Mouse (Mus musculus) retina, embryonic 14.5 days (tissue): ENCODE measurements around the gene Ptger3.

Experiments used
- DNase-seq: peaks from one replicate; pipeline ENCODE4 v3.0.0-alpha.2; 2015; ENCODE audit warnings: low spot score

The Ptger3 gene

DNA sequence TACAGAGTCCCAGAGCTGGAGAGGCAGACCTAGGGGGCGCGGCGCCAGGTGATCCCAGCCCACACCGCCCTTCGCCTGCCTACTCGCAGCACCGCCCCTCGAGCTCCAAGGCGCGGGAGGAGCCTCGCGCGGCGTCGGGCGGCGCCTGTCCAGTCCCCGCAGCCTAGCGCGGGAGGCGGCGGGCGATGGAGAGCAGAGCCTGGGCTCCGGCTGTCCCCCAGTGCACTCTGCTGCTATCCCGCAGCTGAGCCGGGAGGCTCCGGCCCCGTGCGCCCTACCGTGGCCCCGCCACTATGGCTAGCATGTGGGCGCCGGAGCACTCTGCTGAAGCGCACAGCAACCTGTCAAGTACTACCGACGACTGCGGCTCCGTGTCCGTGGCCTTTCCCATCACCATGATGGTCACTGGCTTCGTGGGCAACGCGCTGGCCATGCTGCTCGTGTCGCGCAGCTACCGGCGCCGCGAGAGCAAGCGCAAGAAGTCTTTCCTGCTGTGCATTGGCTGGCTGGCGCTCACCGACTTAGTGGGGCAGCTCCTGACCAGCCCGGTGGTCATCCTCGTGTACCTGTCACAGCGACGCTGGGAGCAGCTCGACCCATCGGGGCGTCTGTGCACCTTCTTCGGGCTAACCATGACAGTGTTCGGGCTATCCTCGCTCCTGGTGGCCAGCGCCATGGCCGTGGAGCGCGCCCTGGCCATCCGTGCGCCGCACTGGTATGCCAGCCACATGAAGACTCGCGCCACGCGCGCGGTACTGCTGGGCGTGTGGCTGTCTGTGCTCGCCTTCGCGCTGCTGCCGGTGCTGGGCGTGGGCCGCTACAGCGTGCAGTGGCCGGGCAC lies at the start of gene Ptger3:
Gene Ptger3, plus strand, starts transcription at position 168 of the 841 bp plus-strand sequence.
- DNase-seq, result peak; percentile 51

DNA sequence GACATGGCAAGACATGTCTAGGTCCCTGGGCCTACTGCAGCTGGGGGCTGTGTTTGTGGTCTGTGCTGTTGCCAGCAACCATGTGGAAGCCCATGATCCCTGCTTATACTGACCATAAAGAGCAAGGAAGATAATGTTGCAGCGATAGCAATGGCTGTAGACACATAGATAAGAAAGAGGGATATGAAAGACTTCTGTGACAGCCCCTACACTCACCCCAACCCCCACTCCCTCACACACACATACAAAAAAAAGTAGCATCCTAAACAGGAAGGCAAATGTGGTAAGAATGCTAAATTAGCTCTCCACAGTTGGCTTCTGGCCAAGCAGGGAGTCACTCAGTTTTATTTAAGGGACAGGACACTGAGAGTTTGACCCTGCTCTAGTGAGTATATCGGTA lies 48.7 kb upstream of the Ptger3 start:
- DNase-seq, result no peak

GRCm38 (mm10) chr3:157520433-157520832 lies 46.3 kb upstream of the Ptger3 start:
- DNase-seq, result peak; percentile 83

- DNase-seq, result no peak
These were observed 42.9 kb upstream of the Ptger3 start for GRCm38 (mm10) chr3:157523834-157524233.

DNA sequence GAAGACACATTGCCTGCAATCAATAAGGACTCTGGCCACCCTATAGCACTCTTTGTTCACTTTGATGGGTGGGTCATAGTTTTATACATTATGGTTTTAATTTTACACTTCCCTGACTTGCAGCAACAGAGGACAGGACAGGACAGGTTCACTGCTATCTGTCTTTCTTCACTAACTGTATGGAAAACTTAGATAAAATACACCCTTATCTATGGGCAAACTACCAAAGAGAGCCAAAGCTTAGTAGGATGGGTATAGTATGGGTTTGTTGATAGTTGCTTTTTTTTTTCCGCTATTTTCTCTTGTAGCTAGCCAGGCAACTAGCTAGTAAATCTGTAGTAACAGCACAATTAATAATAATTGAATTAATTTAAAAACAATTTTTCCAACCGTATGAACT lies 35.1 kb upstream of the Ptger3 start:
- no peak for DNase-seq

- DNase-seq, result peak; percentile 96
These were observed 32.5 kb upstream of the Ptger3 start, which contains the start of gene Zranb2 for GRCm38 (mm10) chr3:157533964-157534785. TSS of gene Zranb2 (plus strand) at chr3:157534160.

DNA sequence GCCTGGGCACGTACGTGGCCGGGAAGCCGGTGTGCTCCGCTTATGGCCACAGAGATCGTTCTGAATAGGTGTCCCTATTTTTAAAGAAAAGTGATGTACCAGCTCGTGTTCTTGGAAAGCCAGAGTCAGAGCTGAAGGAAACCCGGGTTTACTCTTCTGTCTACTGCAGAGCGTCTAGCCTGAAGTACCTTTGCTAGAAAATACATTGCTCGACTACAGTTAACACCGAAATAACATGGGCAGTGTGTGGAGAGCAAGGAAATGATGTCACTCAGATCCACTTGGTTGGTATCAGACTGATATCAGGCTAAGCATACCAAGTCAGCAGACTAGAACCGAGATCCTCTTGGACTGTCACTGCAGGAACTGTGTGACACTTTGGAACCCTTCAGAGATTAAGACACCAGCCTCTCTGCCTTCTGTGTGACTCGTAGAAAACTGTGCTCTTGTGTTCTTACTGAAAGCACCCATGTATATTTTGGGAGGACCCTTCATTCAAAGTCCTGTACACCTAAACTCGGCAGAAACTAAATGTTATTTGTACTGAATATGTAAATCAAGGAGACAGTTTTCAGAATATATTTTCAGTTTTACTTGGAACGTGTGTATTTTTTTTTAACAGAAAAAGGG lies 31.8 kb upstream of the Ptger3 start:
- no peak for DNase-seq

- DNase-seq, result no peak
These were observed 17.4 kb upstream of the Ptger3 start for GRCm38 (mm10) chr3:157549323-157549722.

- DNase-seq, result no peak
These were observed 16.7 kb upstream of the Ptger3 start for GRCm38 (mm10) chr3:157549758-157550600.

DNA sequence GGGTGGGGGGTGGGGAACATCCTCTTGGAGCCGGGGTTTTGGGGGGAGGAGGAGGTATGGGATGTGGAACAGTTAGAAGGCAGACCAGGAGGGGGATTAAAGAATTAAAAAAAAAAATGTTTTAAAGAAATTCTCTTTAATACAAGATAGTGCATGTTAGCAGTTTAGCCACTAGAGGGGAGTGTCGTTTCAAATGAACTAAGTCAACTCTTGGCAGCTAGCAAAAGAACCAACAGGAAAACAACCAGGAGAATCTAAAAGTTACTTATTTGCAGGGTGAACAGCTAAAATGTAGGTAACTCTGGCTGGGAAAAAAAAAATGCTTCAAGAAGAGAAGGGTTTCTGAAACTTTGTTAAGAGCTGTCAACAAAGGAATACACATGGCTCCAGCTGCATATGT lies 1.5 kb upstream of the Ptger3 start:
- DNase-seq, result peak; percentile 86

- DNase-seq, result no peak
These were observed 957 bp downstream of the Ptger3 start for GRCm38 (mm10) chr3:157567566-157568132.

DNA sequence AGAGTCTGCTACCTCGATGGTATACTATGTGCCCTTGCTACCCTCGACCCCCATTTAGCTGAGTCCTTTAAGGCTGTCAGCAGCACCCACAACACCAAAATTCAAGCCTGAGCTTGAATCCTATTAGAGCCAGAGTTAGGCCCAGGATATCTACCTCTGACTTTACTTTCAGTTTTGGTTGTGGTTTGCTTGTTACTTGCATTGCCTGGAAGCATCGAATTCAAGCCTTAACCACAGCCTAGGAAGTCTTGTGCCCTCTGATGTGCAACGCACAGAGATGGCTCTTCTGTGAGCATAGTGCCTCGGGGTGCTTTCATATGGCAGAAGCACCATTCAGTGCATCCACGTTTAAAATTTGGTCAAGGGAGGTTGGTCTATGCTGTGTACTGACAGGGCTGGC lies 5.3 kb downstream of the Ptger3 start:
- DNase-seq, result no peak

- DNase-seq, result no peak
These were observed 9.0 kb downstream of the Ptger3 start for GRCm38 (mm10) chr3:157575441-157576342.

GRCm38 (mm10) chr3:157576343-157576722 lies 9.6 kb downstream of the Ptger3 start:
- DNase-seq, result no peak

- no peak for DNase-seq
These were observed 10.2 kb downstream of the Ptger3 start for GRCm38 (mm10) chr3:157576862-157577261.

DNA sequence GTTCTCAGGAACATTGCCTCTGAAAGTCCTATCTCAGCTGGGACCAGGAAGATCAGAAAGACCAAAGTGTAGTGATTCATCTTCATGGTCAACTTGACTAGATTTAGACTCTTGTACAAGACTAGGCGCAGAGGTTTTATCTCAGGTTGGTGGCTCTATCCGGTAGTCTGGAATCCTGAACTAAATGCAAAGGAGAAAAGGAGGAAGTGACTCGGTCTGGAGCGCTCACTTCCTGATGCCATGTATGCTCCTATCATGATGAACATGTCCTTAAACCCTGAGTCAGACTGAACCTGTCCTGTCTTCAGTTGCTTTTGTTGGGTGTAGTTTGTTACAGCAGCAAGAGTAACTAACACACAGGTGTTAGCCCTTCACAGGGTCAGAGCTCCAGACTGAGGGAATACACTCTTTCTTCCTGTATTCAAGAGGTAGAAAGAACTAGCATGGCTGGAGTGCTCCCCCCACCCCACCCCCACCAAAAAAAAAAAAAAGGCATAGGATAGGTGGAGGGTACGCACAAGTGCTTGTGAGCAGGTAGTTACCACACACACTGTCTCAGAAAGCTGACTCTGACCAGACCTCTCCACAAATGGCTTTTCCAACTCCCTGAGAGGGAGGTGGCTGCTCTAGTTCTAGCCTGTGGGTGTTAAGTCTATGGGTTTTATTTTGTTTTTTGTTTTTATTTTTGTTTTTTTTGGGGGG lies 11.9 kb downstream of the Ptger3 start:
- no peak for DNase-seq

- no peak for DNase-seq
These were observed 12.7 kb downstream of the Ptger3 start for GRCm38 (mm10) chr3:157579376-157579775.

DNA sequence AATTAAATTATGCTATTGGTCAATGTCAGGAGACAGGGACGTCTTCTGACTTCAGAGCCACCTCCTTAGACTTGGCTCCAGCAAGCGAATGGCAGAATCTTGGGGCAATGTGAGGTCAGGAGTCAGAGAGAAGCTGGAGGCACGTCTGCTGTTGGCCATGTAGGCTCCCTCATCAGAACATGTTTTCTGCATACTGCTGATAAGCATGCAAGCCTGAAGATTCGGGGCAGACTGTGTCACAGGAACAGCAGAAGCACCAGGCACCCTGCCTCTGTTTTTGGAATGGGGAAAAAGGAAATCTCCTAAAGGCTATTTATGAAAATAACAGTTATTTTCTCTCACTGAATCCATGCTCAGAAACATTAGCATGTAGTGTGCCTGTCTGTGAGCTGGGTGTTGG lies 13.6 kb downstream of the Ptger3 start:
- DNase-seq, result no peak

- no peak for DNase-seq
These were observed 15.1 kb downstream of the Ptger3 start for GRCm38 (mm10) chr3:157581755-157582154.
